Mouse (Mus musculus) kidney, adult 8-10 months (tissue): ENCODE data around the gene Bnc2.

Experiments used
- DNase-seq, 2 experiments: peaks; one replicate each; pipeline ENCODE4 v3.0.0; 2022

Bnc2 gene

DNA sequence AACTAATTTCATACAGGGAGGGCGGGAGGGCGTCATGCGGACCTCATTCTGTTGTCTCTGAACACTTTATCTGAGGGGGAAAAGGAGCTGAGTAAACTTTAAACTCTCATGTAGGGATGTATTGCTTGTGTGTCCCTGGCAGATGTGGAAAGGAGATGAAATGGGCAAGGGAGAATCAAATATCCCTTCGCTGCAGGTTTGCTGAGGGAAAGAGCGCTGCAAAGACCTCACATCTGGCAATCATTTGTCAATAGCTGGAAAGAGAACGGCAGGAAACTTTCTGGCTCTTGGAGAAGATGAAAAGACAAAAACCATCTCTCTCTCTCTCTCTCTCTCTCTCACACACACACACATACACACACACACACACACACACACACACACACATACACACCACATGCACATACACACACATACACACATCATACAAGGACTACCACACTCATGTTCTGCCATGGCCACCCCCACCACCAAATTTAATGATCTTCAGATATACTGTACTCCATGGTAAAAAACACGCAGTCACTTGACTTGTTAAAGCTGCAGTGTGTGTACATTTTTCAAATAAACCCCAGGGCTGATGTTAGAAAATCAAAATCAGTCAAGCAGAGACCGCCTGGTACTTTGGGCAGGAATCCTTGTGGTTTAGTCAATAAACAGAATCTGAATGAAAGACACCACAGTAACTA is 172.3 kb downstream of the Bnc2 start:
- DNase-seq: no peak

GRCm38 (mm10) chr4:84500796-84501349 is 174.2 kb downstream of the Bnc2 start:
- no peak for DNase-seq

GRCm38 (mm10) chr4:84500259-84500658 is 174.8 kb downstream of the Bnc2 start:
- peak in 1 of 2 experiments; percentile 26 for DNase-seq

DNA sequence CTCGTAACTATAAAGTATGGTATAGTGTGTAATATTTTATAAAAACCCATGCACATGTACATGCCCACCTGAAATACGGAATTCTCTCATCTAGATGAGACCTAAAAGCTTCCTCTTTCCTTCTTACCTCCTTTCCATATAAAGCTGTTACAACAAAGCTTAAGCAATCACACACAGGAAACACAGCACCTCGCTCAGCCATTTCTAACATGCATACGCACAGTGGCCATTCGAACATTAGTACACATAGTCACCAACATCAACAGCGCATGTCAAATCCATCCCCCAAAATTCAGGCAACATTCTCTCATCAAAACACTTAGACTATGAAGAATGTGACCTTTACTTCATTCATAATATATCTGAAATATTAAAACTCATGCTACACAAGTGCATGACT is 176.6 kb downstream of the Bnc2 start:
- no peak for DNase-seq

DNA sequence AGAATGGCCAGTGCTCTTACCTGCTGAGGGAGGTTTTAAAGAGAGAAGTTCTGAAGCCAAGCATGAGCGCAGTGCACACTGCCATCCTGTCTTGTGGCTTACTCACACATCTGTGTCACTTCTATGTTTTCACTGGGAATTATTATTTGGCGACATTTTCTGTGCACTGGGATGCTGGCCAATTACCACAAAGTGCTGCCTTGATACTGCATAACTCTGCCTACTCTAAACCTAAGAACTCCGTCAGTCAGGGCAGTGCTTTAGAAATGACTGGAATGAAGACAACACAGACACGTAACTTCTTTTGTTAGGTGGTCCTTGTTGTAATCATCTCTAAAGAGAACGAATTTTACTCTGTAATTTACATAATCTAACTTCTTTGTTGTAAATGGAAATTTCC is 186.8 kb downstream of the Bnc2 start:
- DNase-seq: no peak

GRCm38 (mm10) chr4:84482680-84483079 is 192.4 kb downstream of the Bnc2 start:
- DNase-seq: no peak

DNA sequence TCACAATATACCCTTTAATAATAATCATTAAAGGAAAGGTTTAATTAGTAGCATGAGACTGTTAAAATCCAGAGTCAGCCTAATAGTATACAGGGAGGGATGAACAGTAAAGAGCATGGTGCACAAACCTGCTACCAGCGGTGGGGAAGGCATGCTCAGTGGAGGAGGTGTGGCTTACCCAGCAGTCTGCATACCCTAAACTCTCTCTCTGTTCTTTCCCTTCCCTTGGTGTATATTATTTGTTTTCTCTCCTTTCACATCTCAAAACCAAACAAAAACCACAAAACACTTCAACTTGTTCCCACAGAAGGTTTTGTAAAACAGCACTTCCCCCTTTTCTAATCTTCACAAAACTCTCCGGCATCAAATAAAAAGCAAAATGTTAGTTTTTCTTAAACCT is 202.4 kb downstream of the Bnc2 start:
- DNase-seq: no peak

DNA sequence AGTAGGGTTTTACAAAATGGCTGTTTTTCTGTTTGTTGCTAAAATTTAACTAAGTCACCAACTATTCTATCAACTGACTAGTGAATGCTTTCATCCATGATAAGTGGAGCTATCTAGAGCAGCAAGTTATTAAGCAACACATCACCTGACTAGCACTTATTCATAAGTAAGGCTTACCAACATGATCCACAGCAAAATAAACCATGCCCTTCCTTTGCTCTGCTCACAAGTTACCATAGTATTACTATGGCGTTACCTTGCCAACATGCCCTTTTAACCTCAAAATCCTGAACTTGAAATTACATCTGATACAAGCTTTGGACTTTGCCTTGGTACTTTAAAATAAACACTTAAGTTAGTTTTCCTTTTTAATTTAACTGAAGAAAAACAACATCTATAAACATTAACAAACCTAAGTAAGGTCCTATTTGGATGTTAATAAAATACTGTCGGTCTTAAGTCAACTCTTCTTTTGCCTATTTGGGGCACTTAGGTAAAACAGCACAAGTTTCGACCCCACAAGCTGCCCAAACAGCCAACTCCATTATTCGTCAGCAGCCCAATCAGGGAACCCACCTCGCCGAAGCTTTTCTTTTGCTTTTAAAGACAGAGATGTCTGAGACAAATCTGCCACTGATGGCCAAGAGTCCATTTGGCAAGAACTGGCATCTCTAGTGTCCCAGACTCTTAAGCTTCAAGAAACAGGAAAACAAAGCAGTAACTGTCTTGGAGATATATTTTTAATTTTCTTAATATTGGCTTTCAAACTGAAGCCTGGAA is 204.8 kb downstream of the Bnc2 start:
- DNase-seq: peak; percentile 56 to 74

- DNase-seq: no peak
Measured at GRCm38 (mm10) chr4:84469400-84469799, 205.7 kb downstream of the Bnc2 start.

DNA sequence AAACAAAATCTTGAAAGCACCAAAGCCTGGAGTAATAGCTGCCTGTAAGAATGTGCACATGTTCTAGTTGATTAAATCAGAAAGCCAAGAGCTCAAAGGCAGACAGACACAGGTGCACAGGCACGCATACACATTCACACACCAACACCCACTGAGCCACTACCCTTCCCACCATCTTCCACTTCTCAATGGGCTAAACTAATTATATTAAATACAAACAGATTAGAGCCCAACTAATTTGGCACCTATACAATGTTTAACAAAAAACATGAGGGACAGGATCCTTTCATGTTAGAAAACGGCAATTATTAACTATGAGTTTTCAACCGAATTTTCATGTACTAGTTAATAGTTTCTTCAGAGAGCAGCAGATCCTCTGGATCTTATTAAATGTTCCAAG is 207.4 kb downstream of the Bnc2 start:
- DNase-seq: peak in 1 of 2 experiments; percentile 34

GRCm38 (mm10) chr4:84458218-84458560 is 216.9 kb downstream of the Bnc2 start:
- no peak for DNase-seq

GRCm38 (mm10) chr4:84457512-84458217 is 217.4 kb downstream of the Bnc2 start:
- no peak for DNase-seq

DNA sequence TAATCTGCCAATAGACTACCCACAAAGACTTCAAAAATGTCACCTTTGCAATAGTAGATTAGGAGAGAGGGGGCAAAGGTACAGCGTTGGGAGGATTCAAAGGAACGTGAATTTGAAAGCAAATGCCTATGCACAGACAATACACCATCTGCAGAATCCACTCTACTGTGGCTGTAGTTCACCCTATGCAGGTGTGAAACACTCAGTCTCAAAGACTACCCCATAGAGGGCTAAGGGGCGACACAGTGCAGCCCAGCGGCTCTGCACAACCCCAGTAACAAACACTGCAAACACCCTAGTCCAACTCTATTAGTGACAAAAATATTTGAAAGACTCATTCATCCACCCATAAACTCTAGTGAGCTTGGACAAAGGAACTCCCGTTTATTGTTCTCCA is 218.2 kb downstream of the Bnc2 start:
- DNase-seq: no peak

DNA sequence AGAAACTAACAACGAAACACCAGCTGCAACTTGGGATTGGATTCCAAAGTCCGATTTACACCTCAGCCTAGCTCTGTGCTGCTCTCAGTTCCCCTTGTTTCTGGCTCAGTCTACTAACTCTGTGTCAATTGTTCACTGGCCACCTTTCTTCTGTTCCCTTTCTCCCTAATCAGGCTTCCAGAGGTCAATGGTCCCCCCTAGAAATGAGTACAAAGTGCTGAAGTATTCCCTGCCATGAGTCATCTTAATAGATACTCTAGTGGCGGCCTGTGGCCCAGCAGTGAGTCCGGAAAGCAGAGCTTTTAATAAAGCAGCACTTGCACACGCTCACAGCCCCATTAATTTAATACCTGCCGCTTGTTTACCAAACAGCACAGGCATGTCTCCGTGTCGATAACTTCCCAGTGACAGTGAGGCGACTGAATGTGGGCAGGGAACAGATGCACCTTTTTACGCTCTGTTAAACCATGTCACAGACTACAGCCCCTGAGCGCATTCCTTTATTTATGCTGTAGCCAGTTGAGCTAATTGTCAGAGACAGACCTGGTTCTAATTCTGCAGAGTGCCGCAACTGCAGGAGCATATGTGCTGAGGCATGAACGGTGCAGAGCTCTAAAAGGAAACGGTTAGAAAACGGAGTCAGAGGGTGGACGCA is 218.8 kb downstream of the Bnc2 start:
- peak; percentile 62 to 73 for DNase-seq

DNA sequence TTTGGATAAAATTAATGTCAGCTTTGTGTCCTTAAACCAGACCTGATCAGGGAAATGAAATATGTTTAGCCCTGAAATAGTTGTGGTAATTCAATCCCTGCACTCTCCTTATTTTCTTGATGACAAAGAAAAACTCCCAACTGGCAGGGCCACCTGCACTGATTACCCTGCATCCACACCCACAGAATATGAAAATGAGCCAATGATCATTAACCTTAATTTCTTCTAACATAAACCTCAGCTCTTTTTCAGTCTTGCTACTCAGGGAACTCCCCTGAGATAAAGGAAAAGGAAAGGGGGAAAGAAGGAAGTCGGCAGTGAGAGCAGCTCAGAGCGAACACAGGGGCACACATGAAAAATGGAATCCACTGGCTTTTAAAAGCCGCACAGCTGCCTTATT is 220.6 kb downstream of the Bnc2 start:
- no peak for DNase-seq

- DNase-seq: peak; percentile 53 to 72
Measured at GRCm38 (mm10) chr4:84453586-84453985, 221.5 kb downstream of the Bnc2 start.

- no peak for DNase-seq
Measured at GRCm38 (mm10) chr4:84452642-84453041, 222.4 kb downstream of the Bnc2 start.

DNA sequence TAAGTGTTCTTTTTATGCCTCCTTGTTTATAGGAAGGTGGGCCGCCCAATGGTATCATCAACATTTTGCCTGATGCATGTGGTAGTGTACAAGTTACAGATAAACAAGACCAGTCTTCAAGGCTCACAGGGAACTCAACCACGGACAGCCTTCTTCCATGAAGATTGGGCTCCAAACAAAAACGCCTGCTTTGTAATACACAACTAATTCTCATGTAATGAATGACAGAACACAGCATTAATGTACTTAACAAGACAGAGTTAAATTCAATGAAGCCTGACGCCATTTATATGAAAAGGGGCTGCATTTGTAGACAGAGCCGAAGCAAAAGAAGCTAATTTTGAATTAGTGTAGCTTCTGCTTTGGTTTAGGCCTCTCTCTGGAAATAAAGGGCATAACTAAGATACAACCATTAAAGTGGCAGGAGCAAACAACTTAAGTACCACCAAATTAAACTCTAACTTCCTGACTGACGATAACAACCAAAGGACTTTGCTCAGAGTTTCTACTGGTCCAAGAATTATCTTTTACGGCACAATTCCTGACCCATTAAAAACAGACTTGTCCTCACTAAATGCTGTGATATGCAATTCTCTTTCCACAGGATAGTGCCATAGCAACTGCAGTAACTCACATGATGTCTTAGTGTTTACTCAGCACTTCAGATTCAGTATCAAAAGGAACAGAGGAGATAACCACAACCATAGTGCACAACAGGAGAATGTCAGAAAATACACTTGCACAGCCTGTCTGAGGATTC is 225.6 kb downstream of the Bnc2 start:
- peak; percentile 32 to 76 for DNase-seq

GRCm38 (mm10) chr4:84433324-84433723 is 241.8 kb downstream of the Bnc2 start:
- DNase-seq: no peak

GRCm38 (mm10) chr4:84431677-84432515 is 243.2 kb downstream of the Bnc2 start:
- DNase-seq: no peak

- DNase-seq: no peak
Measured at GRCm38 (mm10) chr4:84427955-84428354, 247.1 kb downstream of the Bnc2 start.
